Mouse (Mus musculus): Measurements from ENCODE around the gene Vps41. TPM values are rescaled to one million over a fixed set of nuclear protein-coding genes. Genes with fewer than 3 reads are reported as not detected.

Gene Vps41
- polyA plus RNA-seq, 1 experiment = 20.0 TPM

GRCm38 (mm10) chr13:18773437-18774198 is 56.5 kb downstream of the Vps41 start:
- Histone ChIP-seq H3K4me3 (no peak overlapping the region), H3K79me2 (ENCODE audit: control insufficient read depth, insufficient read depth) (no peaks in the 10 kb centered on the region), H3K36me3 (ENCODE audit: control insufficient read depth, insufficient read depth) (no peaks in the 10 kb centered on the region), H3ac (ENCODE audit: control insufficient read depth, insufficient read length) (no peak overlapping the region), H3K4me2 (ENCODE audit: low read depth) (no peak overlapping the region), H3K27me3 (ENCODE audit: control insufficient read depth, insufficient read depth, insufficient read length) (no peaks in the 10 kb centered on the region)
- no peak for TF ChIP-seq CEBPB (IDR thresholded peaks at IDR 0.05; ENCODE audit: insufficient read depth, poor library complexity, severe bottlenecking)
- TF ChIP-seq TCF12 (IDR thresholded peaks at IDR 0.05; ENCODE audit: insufficient read depth, poor library complexity, severe bottlenecking) = no peak
- TF ChIP-seq POLR2A (IDR thresholded peaks at IDR 0.05; ENCODE audit: insufficient read length, low read depth) = no peak
- TF ChIP-seq TCF3 (IDR thresholded peaks at IDR 0.05; ENCODE audit: insufficient read length, low read depth) = no peak
- no peak for TF ChIP-seq MYOG (IDR thresholded peaks at IDR 0.05; ENCODE audit: control insufficient read depth in 1 of 3, insufficient read depth in 1 of 3, insufficient read length in 2 of 3, low read depth in 2 of 3)
- no peak for TF ChIP-seq POLR2AphosphoS2 (IDR thresholded peaks at IDR 0.05; ENCODE audit: insufficient read length, low read depth)
- no peak for TF ChIP-seq SRF (IDR thresholded peaks at IDR 0.05; ENCODE audit: control insufficient read depth, insufficient read length, low read depth)
- TF ChIP-seq MYOD1 (IDR thresholded peaks at IDR 0.05; ENCODE audit: control insufficient read depth in 1 of 3, insufficient read length in 2 of 3, low read depth in 2 of 3) = no peak
- no peak for TF ChIP-seq USF1 (IDR thresholded peaks at IDR 0.05; ENCODE audit: low read depth)
- no peak for TF ChIP-seq MAX (IDR thresholded peaks at IDR 0.05; ENCODE audit: low read depth)
- no peak for TF ChIP-seq REST (IDR thresholded peaks at IDR 0.05; ENCODE audit: insufficient read depth, insufficient read length)
- no peak for TF ChIP-seq E2F4 (IDR thresholded peaks at IDR 0.05; ENCODE audit: insufficient read depth)

- Histone ChIP-seq H3K4me2 (ENCODE audit: low read depth) (no peak overlapping the region), H3K79me2 (ENCODE audit: control insufficient read depth, insufficient read depth) (no peaks in the 10 kb centered on the region), H3K27me3 (ENCODE audit: control insufficient read depth, insufficient read depth, insufficient read length) (no peaks in the 10 kb centered on the region), H3K4me3 (no peak overlapping the region), H3K36me3 (ENCODE audit: control insufficient read depth, insufficient read depth) (no peaks in the 10 kb centered on the region), H3ac (ENCODE audit: control insufficient read depth, insufficient read length) (no peak overlapping the region)
- TF ChIP-seq E2F4 (IDR thresholded peaks at IDR 0.05; ENCODE audit: insufficient read depth) (no peak), MYOG (IDR thresholded peaks at IDR 0.05; ENCODE audit: control insufficient read depth in 1 of 3, insufficient read depth in 1 of 3, insufficient read length in 2 of 3, low read depth in 2 of 3) (no peak), TCF12 (IDR thresholded peaks at IDR 0.05; ENCODE audit: insufficient read depth, poor library complexity, severe bottlenecking) (no peak), POLR2A (IDR thresholded peaks at IDR 0.05; ENCODE audit: insufficient read length, low read depth) (no peak), MYOD1 (IDR thresholded peaks at IDR 0.05; ENCODE audit: control insufficient read depth in 1 of 3, insufficient read length in 2 of 3, low read depth in 2 of 3) (no peak), SRF (IDR thresholded peaks at IDR 0.05; ENCODE audit: control insufficient read depth, insufficient read length, low read depth) (no peak), CEBPB (IDR thresholded peaks at IDR 0.05; ENCODE audit: insufficient read depth, poor library complexity, severe bottlenecking) (no peak), USF1 (IDR thresholded peaks at IDR 0.05; ENCODE audit: low read depth) (no peak), MAX (IDR thresholded peaks at IDR 0.05; ENCODE audit: low read depth) (no peak), POLR2AphosphoS2 (IDR thresholded peaks at IDR 0.05; ENCODE audit: insufficient read length, low read depth) (no peak), REST (IDR thresholded peaks at IDR 0.05; ENCODE audit: insufficient read depth, insufficient read length) (no peak), TCF3 (IDR thresholded peaks at IDR 0.05; ENCODE audit: insufficient read length, low read depth) (no peak)
Measured at GRCm38 (mm10) chr13:18781250-18781649, 64.2 kb downstream of the Vps41 start.

DNA sequence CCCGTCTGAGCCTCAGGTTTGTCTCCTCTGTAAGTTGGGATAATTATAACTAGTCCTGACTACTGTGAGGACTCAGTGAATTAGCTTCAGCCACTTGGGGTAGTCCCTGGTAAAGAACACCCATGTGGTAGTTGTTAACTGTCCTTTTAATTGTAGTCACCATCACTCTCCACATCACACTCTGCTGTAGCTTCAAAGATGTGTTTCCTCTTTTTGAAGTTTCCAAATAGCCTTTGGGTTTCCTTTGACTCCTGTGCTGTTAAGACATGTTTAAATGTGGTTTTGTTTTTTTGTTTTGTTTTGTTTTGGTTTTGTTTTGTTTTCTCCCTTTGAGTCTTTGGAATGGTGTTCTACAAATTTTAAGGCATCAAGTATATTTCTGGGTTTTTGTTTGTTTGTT is 68.6 kb downstream of the Vps41 start:
- no peak for TF ChIP-seq USF1 (IDR thresholded peaks at IDR 0.05; ENCODE audit: low read depth)
- TF ChIP-seq MAX (IDR thresholded peaks at IDR 0.05; ENCODE audit: low read depth) = no peak
- no peak overlapping the region for H3K4me3 ChIP-seq
- H3ac ChIP-seq (ENCODE audit: control insufficient read depth, insufficient read length) = no peak overlapping the region
- H3K27me3 ChIP-seq (ENCODE audit: control insufficient read depth, insufficient read depth, insufficient read length) = no peaks in the 10 kb centered on the region
- no peaks in the 10 kb centered on the region for H3K79me2 ChIP-seq (ENCODE audit: control insufficient read depth, insufficient read depth)
- no peaks in the 10 kb centered on the region for H3K36me3 ChIP-seq (ENCODE audit: control insufficient read depth, insufficient read depth)
- no peak overlapping the region for H3K4me2 ChIP-seq (ENCODE audit: low read depth)

- Histone ChIP-seq H3K27me3 (ENCODE audit: control insufficient read depth, insufficient read depth, insufficient read length) (no peaks in the 10 kb centered on the region), H3K36me3 (ENCODE audit: control insufficient read depth, insufficient read depth) (no peaks in the 10 kb centered on the region), H3K79me2 (ENCODE audit: control insufficient read depth, insufficient read depth) (no peaks in the 10 kb centered on the region), H3K4me2 (ENCODE audit: low read depth) (no peak overlapping the region), H3ac (ENCODE audit: control insufficient read depth, insufficient read length) (no peak overlapping the region), H3K4me3 (no peak overlapping the region)
- TF ChIP-seq TCF12 (IDR thresholded peaks at IDR 0.05; ENCODE audit: insufficient read depth, poor library complexity, severe bottlenecking) = no peak
- TF ChIP-seq E2F4 (IDR thresholded peaks at IDR 0.05; ENCODE audit: insufficient read depth) = no peak
- no peak for TF ChIP-seq USF1 (IDR thresholded peaks at IDR 0.05; ENCODE audit: low read depth)
- no peak for TF ChIP-seq POLR2A (IDR thresholded peaks at IDR 0.05; ENCODE audit: insufficient read length, low read depth)
- TF ChIP-seq SRF (IDR thresholded peaks at IDR 0.05; ENCODE audit: control insufficient read depth, insufficient read length, low read depth) = no peak
- TF ChIP-seq POLR2AphosphoS2 (IDR thresholded peaks at IDR 0.05; ENCODE audit: insufficient read length, low read depth) = no peak
- no peak for TF ChIP-seq MYOG (IDR thresholded peaks at IDR 0.05; ENCODE audit: control insufficient read depth in 1 of 3, insufficient read depth in 1 of 3, insufficient read length in 2 of 3, low read depth in 2 of 3)
- TF ChIP-seq MYOD1 (IDR thresholded peaks at IDR 0.05; ENCODE audit: control insufficient read depth in 1 of 3, insufficient read length in 2 of 3, low read depth in 2 of 3) = no peak
- TF ChIP-seq CEBPB (IDR thresholded peaks at IDR 0.05; ENCODE audit: insufficient read depth, poor library complexity, severe bottlenecking) = no peak
- no peak for TF ChIP-seq REST (IDR thresholded peaks at IDR 0.05; ENCODE audit: insufficient read depth, insufficient read length)
- no peak for TF ChIP-seq TCF3 (IDR thresholded peaks at IDR 0.05; ENCODE audit: insufficient read length, low read depth)
- no peak for TF ChIP-seq MAX (IDR thresholded peaks at IDR 0.05; ENCODE audit: low read depth)
Measured at GRCm38 (mm10) chr13:18788040-18788439, 71.0 kb downstream of the Vps41 start.

All from myocyte (in vitro differentiated cells).